Mouse (Mus musculus) megakaryocyte-erythroid progenitor cell, adult 5 weeks (primary cell): Measurements from ENCODE around the gene Map3k1. TPM values are rescaled to one million over a fixed set of nuclear protein-coding genes. Genes with fewer than 3 reads are reported as not detected.

Experiments used
- polyA plus RNA-seq: library from polyadenylated mRNA; stranded (reverse); fragments of >175 nt; gene quantifications from 2 replicates; pipeline ENCODE4 v1.2.3, GENCODE M21; 2012

Gene Map3k1
- 22.9 and 26.0 TPM in 2 replicates for polyA plus RNA-seq

DNA sequence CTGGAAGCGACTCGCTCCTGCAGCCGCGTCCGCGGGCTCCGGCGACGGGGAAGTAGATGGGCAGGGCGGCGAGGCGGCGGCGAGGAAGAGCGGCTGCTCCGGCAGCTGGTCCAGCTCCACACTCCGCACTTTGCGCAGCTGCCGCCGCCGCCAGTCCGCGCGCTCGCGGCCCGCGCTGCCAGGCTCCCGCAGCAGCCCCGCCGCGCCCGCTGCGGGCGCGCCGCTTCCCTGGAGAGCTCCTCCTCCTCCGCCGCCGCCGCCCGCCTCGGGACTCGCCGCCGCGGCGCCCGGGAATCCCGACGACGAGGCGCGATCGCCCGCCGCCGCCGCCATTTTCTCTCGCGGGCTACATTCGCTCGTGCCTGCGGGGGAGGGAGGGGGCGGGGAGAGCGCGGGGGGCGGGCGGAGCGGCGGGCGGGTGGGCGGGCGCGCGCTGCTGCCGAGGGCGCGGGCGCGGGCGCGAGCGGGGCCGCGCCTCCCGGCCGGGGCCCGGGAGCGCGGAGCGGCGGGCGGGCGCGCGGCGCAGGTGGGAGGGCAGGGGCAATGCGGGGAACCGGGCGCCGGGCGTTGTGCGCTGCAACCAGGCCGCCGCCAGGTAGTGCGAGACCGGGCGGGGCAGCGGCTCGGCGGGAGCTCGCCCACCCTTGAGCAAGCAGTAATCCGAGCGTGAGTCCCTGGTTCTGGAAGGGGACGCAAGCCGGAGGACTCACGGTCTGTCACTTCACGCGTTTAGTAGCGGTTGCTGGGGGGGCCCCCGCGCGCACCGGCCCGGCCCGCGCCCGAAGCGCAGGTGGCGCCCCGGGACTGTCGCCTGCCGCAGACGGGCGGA lies at the start of gene Map3k1:
Gene Map3k1, minus strand, starts transcription at position 357 of the 829 bp plus-strand sequence.

Other genes with a start within 250 kb of the Map3k1 start
- gene Gm10198, start 216.2 kb downstream of the Map3k1 start, polyA plus RNA-seq = not detected in 2 replicates
- 0.89 and 1.9 TPM in 2 replicates for gene Mier3, start 128.0 kb downstream of the Map3k1 start, polyA plus RNA-seq